Mouse (Mus musculus): ENCODE data around the gene C5ar1.

Gene C5ar1

GRCm38 (mm10) chr7:16221582-16222272, 37.6 kb downstream of the C5ar1 start, which contains the start of gene Dhx34:
Gene Dhx34 (minus strand): TSS chr7:16222037.
- DNase-seq, result peak; percentile 98 to 99

- DNase-seq, result no peak
Observed at GRCm38 (mm10) chr7:16213986-16214385, 45.4 kb downstream of the C5ar1 start.

GRCm38 (mm10) chr7:16213196-16213595, 46.1 kb downstream of the C5ar1 start:
- DNase-seq, result no peak

GRCm38 (mm10) chr7:16210862-16211365, 48.4 kb downstream of the C5ar1 start:
- DNase-seq, result peak in 1 of 2 experiments; percentile 27

- no peak for DNase-seq
Observed at GRCm38 (mm10) chr7:16208781-16209665, 50.3 kb downstream of the C5ar1 start.

- no peak for DNase-seq
Observed at GRCm38 (mm10) chr7:16207496-16207895, 51.8 kb downstream of the C5ar1 start.

- DNase-seq, result peak; percentile 20 to 27
Observed at GRCm38 (mm10) chr7:16207076-16207475, 52.3 kb downstream of the C5ar1 start.

- DNase-seq, result no peak
Observed at GRCm38 (mm10) chr7:16204791-16205190, 54.5 kb downstream of the C5ar1 start.

GRCm38 (mm10) chr7:16203505-16203903, 55.8 kb downstream of the C5ar1 start:
- no peak for DNase-seq

- DNase-seq, result no peak
Observed at GRCm38 (mm10) chr7:16202756-16203504, 56.4 kb downstream of the C5ar1 start.

GRCm38 (mm10) chr7:16201136-16201535, 58.2 kb downstream of the C5ar1 start:
- DNase-seq, result no peak

GRCm38 (mm10) chr7:16198540-16198939, 60.8 kb downstream of the C5ar1 start:
- DNase-seq, result no peak

- DNase-seq, result no peak
Observed at GRCm38 (mm10) chr7:16197166-16197565, 62.2 kb downstream of the C5ar1 start.

Data from cerebellum, postnatal 25 days (tissue).